Mouse (Mus musculus): ENCODE measurements around the gene Olfr996.

GRCm38 (mm10) chr2:85554806-85555205 lies 24.2 kb upstream of the Olfr996 start:
- TF ChIP-seq GATA1 (IDR thresholded peaks at IDR 0.05; ENCODE audit: borderline replicate concordance, low read length) (no peak), FLI1 (IDR thresholded peaks at IDR 0.05; ENCODE audit: low read length) (no peak)
